Mouse (Mus musculus): ENCODE data around the gene Itm2b. TPM values are rescaled to one million over a fixed set of nuclear protein-coding genes. Genes with fewer than 3 reads are reported as not detected.

The Itm2b gene
- polyA plus RNA-seq, 1 experiment from 2014 or later: 325 TPM

DNA sequence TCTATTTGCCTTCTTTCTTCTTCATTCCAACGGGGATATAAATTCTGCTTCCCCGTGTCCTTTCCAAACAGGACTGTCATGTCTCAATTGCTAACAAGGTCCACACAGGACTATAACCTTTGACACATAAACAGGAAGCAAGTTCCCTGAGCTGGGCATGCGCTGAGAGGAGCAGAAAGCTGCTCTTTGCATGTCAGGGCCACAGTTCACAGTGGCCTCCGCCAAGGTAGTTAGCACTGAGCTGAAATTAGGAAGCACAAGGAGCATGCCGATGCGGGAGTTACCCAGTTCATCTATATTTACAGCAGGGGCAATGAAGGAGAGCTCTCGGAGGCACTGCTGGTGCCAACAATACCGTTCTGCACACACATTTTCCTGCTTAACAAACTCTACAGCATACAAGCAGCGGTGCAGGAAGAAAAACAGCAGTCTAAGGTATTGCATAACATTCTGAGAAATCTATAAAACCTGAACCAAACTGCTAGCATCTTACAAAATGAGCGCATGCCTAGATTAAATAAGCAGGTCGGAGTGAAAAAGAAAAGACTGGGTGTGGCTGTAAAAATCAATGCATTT is 10.7 kb downstream of the Itm2b start:
- H3K27ac ChIP-seq (ENCODE audit: low read depth, low read length): no peak overlapping the region
- H3K4me2 ChIP-seq: no peak overlapping the region
- H3K4me1 ChIP-seq (ENCODE audit: control insufficient read depth, insufficient read depth, low read length): no peaks in the 10 kb centered on the region
- no peaks in the 10 kb centered on the region for H3K36me3 ChIP-seq (ENCODE audit: control insufficient read depth, insufficient read depth, low read length)
- WGBS: 80% methylated on average over 11 of the region's 11 CpGs
- no peaks in the 10 kb centered on the region for H3K9me3 ChIP-seq (ENCODE audit: control insufficient read depth, low read length)
- no peak for DNase-seq (ENCODE audit: low spot score, missing footprints)
- H3K9ac ChIP-seq (ENCODE audit: low read length): no peak overlapping the region
- no peaks in the 10 kb centered on the region for H3K27me3 ChIP-seq (ENCODE audit: control insufficient read depth, insufficient read depth, low read length)
- H3K4me3 ChIP-seq (ENCODE audit: low read depth, low read length): no peak overlapping the region
- ATAC-seq (ENCODE audit: low FRiP score): no peak

DNA sequence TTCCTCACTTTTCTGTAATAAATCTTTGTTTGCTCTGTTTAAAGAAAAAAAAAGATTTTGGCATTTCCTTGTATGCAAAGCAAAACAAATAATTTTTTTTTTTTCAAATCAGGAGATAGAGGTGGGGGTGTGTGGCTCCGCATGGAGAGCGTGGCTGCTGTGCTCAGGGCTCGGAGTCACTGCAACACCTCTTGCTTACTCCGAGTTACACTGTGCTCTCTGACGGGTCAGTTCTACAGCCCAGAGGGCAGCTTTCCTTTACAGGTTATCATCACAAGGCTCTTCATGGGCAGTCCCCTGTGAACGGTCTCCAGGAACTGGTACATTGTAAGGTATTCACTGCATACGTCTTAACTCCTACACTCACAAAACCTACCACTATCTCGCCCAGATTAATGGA is 11.5 kb downstream of the Itm2b start:
- H3K4me2 ChIP-seq: no peak overlapping the region
- no peaks in the 10 kb centered on the region for H3K4me1 ChIP-seq (ENCODE audit: control insufficient read depth, insufficient read depth, low read length)
- no peak for ATAC-seq (ENCODE audit: low FRiP score)
- no peaks in the 10 kb centered on the region for H3K9me3 ChIP-seq (ENCODE audit: control insufficient read depth, low read length)
- no peak overlapping the region for H3K9ac ChIP-seq (ENCODE audit: low read length)
- whole genome bisulfite sequencing: 87% methylated on average over 8 of the region's 8 CpGs
- H3K27ac ChIP-seq (ENCODE audit: low read depth, low read length): no peak overlapping the region
- no peak overlapping the region for H3K4me3 ChIP-seq (ENCODE audit: low read depth, low read length)
- DNase-seq (ENCODE audit: low spot score, missing footprints): no peak
- no peaks in the 10 kb centered on the region for H3K27me3 ChIP-seq (ENCODE audit: control insufficient read depth, insufficient read depth, low read length)
- H3K36me3 ChIP-seq (ENCODE audit: control insufficient read depth, insufficient read depth, low read length): no peaks in the 10 kb centered on the region

DNA sequence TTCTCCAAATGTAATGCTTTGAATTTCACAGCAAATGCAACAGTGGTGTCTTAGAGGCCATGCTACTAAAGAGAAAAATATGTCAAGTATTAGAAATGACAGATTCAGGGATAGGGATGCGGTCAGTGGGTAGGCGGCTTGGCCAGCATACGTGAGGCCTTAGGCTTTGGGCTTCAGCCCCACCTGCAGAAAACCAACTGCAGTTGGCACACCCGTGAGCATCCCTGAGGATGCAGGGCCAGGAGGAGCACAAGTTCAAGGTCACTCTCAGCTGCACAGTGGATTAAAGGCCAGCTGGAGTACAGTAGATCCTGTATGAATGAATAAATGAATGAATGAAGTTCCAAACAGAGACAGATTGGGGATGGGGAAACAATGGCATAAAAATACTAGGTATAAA is 12.1 kb downstream of the Itm2b start:
- no peak for ATAC-seq (ENCODE audit: low FRiP score)
- WGBS: 90% methylated on average over 4 of the region's 4 CpGs
- no peak overlapping the region for H3K9ac ChIP-seq (ENCODE audit: low read length)

DNA sequence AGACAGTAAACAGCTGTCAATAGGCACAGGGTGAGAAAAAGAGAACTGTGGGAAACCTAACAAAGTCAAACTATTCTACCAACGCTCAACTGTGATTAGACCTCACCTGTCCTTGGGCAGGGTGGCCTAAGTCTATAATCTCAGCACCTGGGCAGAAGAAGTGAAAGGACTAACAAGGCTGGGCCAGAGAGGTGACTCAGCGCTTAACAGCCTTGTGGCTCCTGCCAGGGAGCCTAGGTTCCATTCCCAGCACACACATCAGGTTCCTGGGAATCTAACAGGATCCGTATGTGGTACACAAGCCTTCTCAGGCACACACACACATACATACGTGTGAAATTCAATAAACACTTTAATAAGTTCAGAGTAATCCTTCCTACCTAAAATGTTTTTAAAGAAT is 13.5 kb downstream of the Itm2b start:
- no peaks in the 10 kb centered on the region for H3K9me3 ChIP-seq (ENCODE audit: control insufficient read depth, low read length)
- ATAC-seq (ENCODE audit: low FRiP score): no peak
- no peak for DNase-seq (ENCODE audit: low spot score, missing footprints)
- H3K4me3 ChIP-seq (ENCODE audit: low read depth, low read length): no peak overlapping the region
- no peak overlapping the region for H3K4me2 ChIP-seq
- no peak overlapping the region for H3K9ac ChIP-seq (ENCODE audit: low read length)
- H3K36me3 ChIP-seq (ENCODE audit: control insufficient read depth, insufficient read depth, low read length): peaks cover 5% of the 10 kb centered on the region
- 90% methylated on average over 4 of the region's 4 CpGs for WGBS
- no peak overlapping the region for H3K27ac ChIP-seq (ENCODE audit: low read depth, low read length)
- no peaks in the 10 kb centered on the region for H3K4me1 ChIP-seq (ENCODE audit: control insufficient read depth, insufficient read depth, low read length)
- H3K27me3 ChIP-seq (ENCODE audit: control insufficient read depth, insufficient read depth, low read length): no peaks in the 10 kb centered on the region

More for the DNA sequence above, 12.1 kb downstream of the Itm2b start:
- no peaks in the 10 kb centered on the region; the same call in 1 of the 2 replicates for H3K36me3 ChIP-seq (ENCODE audit: control insufficient read depth, insufficient read depth, low read length)
- H3K27ac ChIP-seq (ENCODE audit: low read depth, low read length): no peak overlapping the region
- no peaks in the 10 kb centered on the region for H3K27me3 ChIP-seq (ENCODE audit: control insufficient read depth, insufficient read depth, low read length)
- H3K4me3 ChIP-seq (ENCODE audit: low read depth, low read length): no peak overlapping the region
- H3K4me2 ChIP-seq: no peak overlapping the region
- H3K4me1 ChIP-seq (ENCODE audit: control insufficient read depth, insufficient read depth, low read length): no peaks in the 10 kb centered on the region
- no peak for DNase-seq (ENCODE audit: low spot score, missing footprints)
- no peaks in the 10 kb centered on the region for H3K9me3 ChIP-seq (ENCODE audit: control insufficient read depth, low read length)

DNA sequence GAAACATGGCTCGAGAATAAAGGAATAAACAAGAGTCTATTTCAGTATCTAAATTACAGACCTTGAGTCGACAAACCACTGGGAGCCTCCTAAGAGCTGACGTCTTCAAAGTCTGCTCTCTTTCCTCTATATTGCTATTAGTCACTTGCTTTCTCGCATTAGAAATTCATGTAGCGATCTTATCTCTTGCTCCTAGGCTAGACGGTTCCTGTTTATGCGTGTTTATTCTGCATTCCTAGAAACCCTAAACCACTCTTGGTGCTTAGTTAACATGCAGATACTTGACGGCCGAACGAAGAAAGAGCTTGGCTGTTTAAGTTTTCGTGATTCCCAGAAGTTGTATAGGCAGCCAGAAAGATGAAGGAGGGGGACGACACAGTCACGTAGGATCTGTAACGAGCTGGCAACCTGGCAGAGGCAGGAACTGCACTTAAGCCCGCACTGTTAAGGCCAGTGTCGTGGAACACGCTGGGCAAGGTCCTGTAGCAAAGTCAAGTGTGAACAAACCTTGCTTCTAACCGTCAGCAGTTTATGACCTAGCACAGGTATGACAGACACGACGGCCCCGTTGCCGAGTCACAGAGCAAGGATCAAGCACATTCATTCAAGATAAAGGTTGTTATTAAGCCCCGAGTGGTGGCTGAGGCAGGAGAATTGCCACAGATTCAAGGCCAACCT is 14.3 kb downstream of the Itm2b start:
- Histone ChIP-seq H3K4me3 (ENCODE audit: low read depth, low read length) (no peak overlapping the region), H3K9ac (ENCODE audit: low read length) (no peak overlapping the region), H3K36me3 (ENCODE audit: control insufficient read depth, insufficient read depth, low read length) (peaks cover 5% of the 10 kb centered on the region), H3K9me3 (ENCODE audit: control insufficient read depth, low read length) (no peaks in the 10 kb centered on the region), H3K4me2 (no peak overlapping the region), H3K27me3 (ENCODE audit: control insufficient read depth, insufficient read depth, low read length) (no peaks in the 10 kb centered on the region), H3K4me1 (ENCODE audit: control insufficient read depth, insufficient read depth, low read length) (no peaks in the 10 kb centered on the region), H3K27ac (ENCODE audit: low read depth, low read length) (no peak overlapping the region)
- ATAC-seq (ENCODE audit: low FRiP score) (no peak), DNase-seq (ENCODE audit: low spot score, missing footprints) (no peak)
- WGBS: 92% methylated on average over 23 of the region's 23 CpGs

DNA sequence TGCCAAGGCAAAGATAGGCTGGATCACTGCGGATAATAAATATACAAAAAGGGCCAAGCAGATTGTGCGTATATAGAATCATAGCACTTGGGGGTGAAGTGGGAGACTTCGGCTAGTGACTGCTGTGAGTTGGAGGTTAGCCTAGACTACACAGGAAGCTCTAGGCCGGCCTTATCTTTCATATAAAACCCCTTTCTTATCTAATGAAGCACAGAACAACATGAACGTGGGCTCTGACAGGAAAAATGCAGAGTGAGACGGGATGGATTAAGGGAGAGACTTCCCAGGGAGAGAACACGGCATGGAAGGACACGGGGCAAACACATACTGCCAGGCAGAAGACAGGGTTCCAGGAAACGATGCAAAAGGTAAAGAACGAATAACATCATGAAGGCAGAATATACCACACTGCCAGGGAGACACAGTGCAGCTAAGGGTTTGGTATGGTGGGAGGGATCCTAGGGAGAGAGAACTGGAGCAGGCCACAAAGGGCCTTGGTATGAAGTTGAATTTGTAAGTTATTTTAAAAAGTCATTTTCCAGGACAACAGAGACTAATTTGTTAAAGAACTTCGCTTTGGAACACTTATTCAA is 14.9 kb downstream of the Itm2b start:
- WGBS: 90% methylated on average over 11 of the region's 11 CpGs
- Histone ChIP-seq H3K27ac (ENCODE audit: low read depth, low read length) (no peak overlapping the region), H3K4me1 (ENCODE audit: control insufficient read depth, insufficient read depth, low read length) (no peaks in the 10 kb centered on the region), H3K36me3 (ENCODE audit: control insufficient read depth, insufficient read depth, low read length) (peaks cover 5% of the 10 kb centered on the region), H3K9ac (ENCODE audit: low read length) (no peak overlapping the region), H3K4me2 (no peak overlapping the region), H3K9me3 (ENCODE audit: control insufficient read depth, low read length) (no peaks in the 10 kb centered on the region), H3K4me3 (ENCODE audit: low read depth, low read length) (no peak overlapping the region), H3K27me3 (ENCODE audit: control insufficient read depth, insufficient read depth, low read length) (no peaks in the 10 kb centered on the region)
- no peak for ATAC-seq (ENCODE audit: low FRiP score)
- no peak for DNase-seq (ENCODE audit: low spot score, missing footprints)

DNA sequence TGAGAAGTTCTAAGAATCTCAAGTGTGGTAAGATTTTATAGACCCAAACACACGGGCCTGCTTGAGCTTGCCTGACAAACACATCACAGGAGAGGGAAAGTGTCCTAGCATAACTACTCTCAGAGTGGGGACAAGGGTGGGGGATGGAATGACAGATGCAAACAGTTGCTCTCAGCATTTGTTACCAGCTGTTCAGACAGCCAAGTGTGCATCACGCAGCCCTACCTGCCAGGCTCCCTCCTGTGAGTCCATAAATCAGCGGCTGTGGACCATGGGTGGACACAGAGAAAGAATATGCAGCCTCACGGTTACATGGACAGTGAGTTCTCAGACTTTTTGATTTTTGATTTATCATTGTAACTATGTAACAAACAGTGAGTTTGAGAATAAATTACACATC is 15.5 kb downstream of the Itm2b start:
- Histone ChIP-seq H3K4me3 (ENCODE audit: low read depth, low read length) (no peak overlapping the region), H3K4me2 (no peak overlapping the region), H3K36me3 (ENCODE audit: control insufficient read depth, insufficient read depth, low read length) (peaks cover 5% of the 10 kb centered on the region), H3K27me3 (ENCODE audit: control insufficient read depth, insufficient read depth, low read length) (no peaks in the 10 kb centered on the region), H3K9me3 (ENCODE audit: control insufficient read depth, low read length) (no peaks in the 10 kb centered on the region), H3K27ac (ENCODE audit: low read depth, low read length) (no peak overlapping the region), H3K4me1 (ENCODE audit: control insufficient read depth, insufficient read depth, low read length) (no peaks in the 10 kb centered on the region), H3K9ac (ENCODE audit: low read length) (no peak overlapping the region)
- WGBS: 91% methylated on average over 4 of the region's 4 CpGs
- DNase-seq (ENCODE audit: low spot score, missing footprints): no peak
- ATAC-seq (ENCODE audit: low FRiP score): no peak

DNA sequence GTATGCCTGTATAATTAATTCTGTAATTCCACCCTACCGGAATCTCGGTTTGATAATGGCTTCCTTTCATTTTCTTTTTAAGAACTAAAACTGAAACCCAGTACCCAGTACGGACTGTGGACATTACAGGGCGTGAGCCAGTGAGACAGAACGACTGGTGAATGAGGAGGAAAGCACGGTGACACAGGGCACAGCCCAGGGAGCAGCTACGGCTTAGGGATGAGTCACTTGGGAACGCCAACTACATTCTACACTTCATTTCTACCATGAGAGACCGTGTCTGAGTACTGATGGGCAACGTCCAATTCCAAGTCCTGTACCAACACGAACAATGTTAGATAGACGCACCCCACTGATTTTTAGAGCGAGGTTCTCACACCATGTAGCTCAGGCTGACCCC is 16.1 kb downstream of the Itm2b start:
- Histone ChIP-seq H3K9ac (ENCODE audit: low read length) (no peak overlapping the region), H3K4me2 (no peak overlapping the region), H3K9me3 (ENCODE audit: control insufficient read depth, low read length) (no peaks in the 10 kb centered on the region), H3K27me3 (ENCODE audit: control insufficient read depth, insufficient read depth, low read length) (no peaks in the 10 kb centered on the region), H3K36me3 (ENCODE audit: control insufficient read depth, insufficient read depth, low read length) (peaks cover 7% of the 10 kb centered on the region), H3K27ac (ENCODE audit: low read depth, low read length) (no peak overlapping the region), H3K4me3 (ENCODE audit: low read depth, low read length) (no peak overlapping the region), H3K4me1 (ENCODE audit: control insufficient read depth, insufficient read depth, low read length) (no peaks in the 10 kb centered on the region)
- DNase-seq (ENCODE audit: low spot score, missing footprints) (no peak), ATAC-seq (ENCODE audit: low FRiP score) (no peak)
- WGBS: 97% methylated on average over 13 of the region's 13 CpGs

DNA sequence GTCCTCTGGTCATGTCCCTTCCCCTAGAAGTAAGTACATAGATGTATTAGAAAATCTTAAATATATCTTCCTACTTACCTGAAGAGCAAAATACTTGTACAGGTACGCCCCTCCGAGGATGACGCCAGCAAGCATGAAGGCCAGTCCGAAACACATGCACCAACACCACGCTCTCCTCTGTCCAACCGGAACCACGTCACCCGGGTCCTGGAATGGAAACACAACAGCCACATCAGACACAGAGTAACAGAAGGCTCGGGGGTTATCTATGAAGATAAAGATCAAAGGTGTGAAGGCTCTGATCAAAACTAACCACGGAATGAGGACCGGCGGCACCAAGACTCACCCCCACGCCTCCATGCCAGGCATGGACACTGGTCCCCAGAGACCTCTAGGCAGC is 16.9 kb downstream of the Itm2b start:
- 95% methylated on average over 13 of the region's 13 CpGs for WGBS
- Histone ChIP-seq H3K9ac (ENCODE audit: low read length) (no peak overlapping the region), H3K4me3 (ENCODE audit: low read depth, low read length) (no peak overlapping the region), H3K4me1 (ENCODE audit: control insufficient read depth, insufficient read depth, low read length) (no peaks in the 10 kb centered on the region), H3K27ac (ENCODE audit: low read depth, low read length) (no peak overlapping the region), H3K9me3 (ENCODE audit: control insufficient read depth, low read length) (no peaks in the 10 kb centered on the region), H3K4me2 (no peak overlapping the region), H3K36me3 (ENCODE audit: control insufficient read depth, insufficient read depth, low read length) (peaks cover 8% of the 10 kb centered on the region), H3K27me3 (ENCODE audit: control insufficient read depth, insufficient read depth, low read length) (no peaks in the 10 kb centered on the region)
- ATAC-seq (ENCODE audit: low FRiP score) (no peak), DNase-seq (ENCODE audit: low spot score, missing footprints) (no peak)
